Mouse (Mus musculus): ENCODE data around the gene Fgf22.

DNA sequence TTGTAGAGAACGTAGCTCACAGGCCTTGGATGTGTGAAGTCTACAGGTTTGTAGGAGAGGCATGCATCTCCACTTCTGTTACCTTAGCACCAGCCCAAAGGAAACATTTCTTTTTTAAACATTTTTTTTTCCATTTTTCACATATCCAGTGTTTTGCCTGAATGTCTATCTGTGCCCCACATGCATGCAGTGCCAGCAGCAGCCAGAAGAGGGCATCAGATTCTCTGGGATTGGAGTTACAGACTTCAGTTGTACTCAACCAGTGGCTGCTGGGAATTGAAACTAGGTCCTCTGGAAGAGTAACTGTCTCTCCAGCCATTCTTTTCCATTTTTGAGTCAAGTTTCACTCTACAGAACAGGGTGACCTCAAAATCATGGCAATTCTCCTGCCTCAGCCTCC is 22.4 kb upstream of the Fgf22 start:
- TF ChIP-seq CTCF (IDR thresholded peaks at IDR 0.05; ENCODE audit: low read depth, low read length) (peak; percentile 81), POLR2A (IDR thresholded peaks at IDR 0.05; ENCODE audit: insufficient read depth, low read length) (no peak), EP300 (IDR thresholded peaks at IDR 0.05; ENCODE audit: insufficient read depth, low read depth, low read length) (no peak)

Data from ES-Bruce4 (cell line).